Mouse (Mus musculus) neural tube, embryonic 12.5 days (tissue): ENCODE data around the gene Eme2. TPM values are rescaled to one million over a fixed set of nuclear protein-coding genes. Genes with fewer than 3 reads are reported as not detected.

Experiments used
- ATAC-seq: fragments of 200-750 bp; cut with Nextera tagmentation; 2 replicates; pipeline ENCODE4 v1.8.0; 2017; ENCODE audit warnings: low read depth, mild to moderate bottlenecking, moderate TSS enrichment, moderate library complexity; ENCODE audit not compliant: low FRiP score
- H3K27ac ChIP-seq: fragments of 300-500 bp; sonication (generic); 2 replicates; pipeline ENCODE4 v1.5.1; 2016
- H3K27me3 ChIP-seq: fragments of 300-500 bp; sonication (generic); replicated peaks from 2 replicates; pipeline ENCODE4 v1.6.1; 2016; ENCODE audit warnings: mild to moderate bottlenecking
- H3K36me3 ChIP-seq: fragments of 300-500 bp; sonication (generic); 2 replicates; pipeline ENCODE4 v1.6.1; 2016; ENCODE audit warnings: mild to moderate bottlenecking
- H3K4me1 ChIP-seq: fragments of 300-500 bp; sonication (generic); 2 replicates; pipeline ENCODE4 v1.6.1; 2016
- H3K4me2 ChIP-seq: fragments of 300-500 bp; sonication (generic); replicated peaks from 2 replicates; pipeline ENCODE4 v1.6.1; 2016; ENCODE audit warnings: mild to moderate bottlenecking
- H3K4me3 ChIP-seq: fragments of 300-500 bp; sonication (generic); 2 replicates; pipeline ENCODE4 v1.5.1; 2016
- H3K9ac ChIP-seq: fragments of 300-500 bp; sonication (generic); 2 replicates; pipeline ENCODE4 v1.6.1; 2016; ENCODE audit warnings: mild to moderate bottlenecking
- H3K9me3 ChIP-seq: fragments of 300-500 bp; sonication (generic); 2 replicates; pipeline ENCODE4 v1.6.1; 2016; ENCODE audit warnings: mild to moderate bottlenecking
- WGBS: fragments of 180-500 bp; shearing (Covaris S2); methylation state at CpG from one replicate; pipeline ENCODE4 v1.1.7; 2016; 5-methylcytosine and 5-hydroxymethylcytosine counted together
- polyA plus RNA-seq: library from polyadenylated mRNA; unstranded; fragments of >200 nt; fragmentation: Nextera tagmentation; extraction: Ambion mirVana; gene quantifications from 2 replicates; pipeline ENCODE4 v1.2.1, GENCODE M21; 2016

Gene Eme2
- polyA plus RNA-seq, 1 experiment from 2014 or later: 44.5 TPM

DNA sequence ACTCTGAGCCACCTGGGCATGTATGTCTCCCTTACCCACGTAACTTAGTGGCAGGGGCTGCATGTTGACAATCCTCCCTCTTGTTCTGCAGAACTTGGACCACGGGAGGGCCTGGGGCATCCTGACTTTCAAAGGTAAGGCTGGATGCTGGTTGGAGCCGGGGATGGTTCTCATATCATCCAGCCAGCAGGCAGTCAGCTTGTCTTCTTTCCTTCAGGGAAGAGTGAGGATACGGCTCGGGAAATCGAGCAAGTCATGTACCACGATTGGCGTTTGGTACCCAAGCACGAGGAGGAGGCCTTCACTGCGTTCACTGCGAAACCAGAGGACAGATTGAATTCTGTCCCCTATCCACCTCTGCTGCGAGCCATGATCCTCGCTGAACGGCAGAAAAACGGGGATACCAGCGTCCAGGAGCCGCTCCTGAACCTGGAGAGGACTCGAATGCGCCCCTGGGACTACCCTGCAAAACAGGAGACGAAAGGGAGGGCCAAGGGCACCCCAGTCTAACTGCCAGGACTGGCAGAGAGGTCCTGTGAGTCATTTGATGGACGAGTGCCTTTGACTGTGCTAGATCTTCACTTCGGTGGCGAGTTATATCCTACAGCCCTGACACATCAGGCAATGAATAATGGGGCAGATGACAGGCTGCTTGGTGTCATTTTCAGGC is 819 bp upstream of the Eme2 start:
- ATAC-seq: no peak
- H3K9ac ChIP-seq: peak overlapping the region; percentile 87
- peaks cover 69% of the 10 kb centered on the region for H3K36me3 ChIP-seq
- WGBS: 11% methylated on average over 23 of the region's 23 CpGs
- H3K4me3 ChIP-seq: peak overlapping the region; percentile 94
- peak overlapping the region; percentile 99 for H3K4me2 ChIP-seq
- H3K4me1 ChIP-seq: peaks cover 38% of the 10 kb centered on the region
- H3K27me3 ChIP-seq: no peaks in the 10 kb centered on the region
- H3K9me3 ChIP-seq: no peaks in the 10 kb centered on the region
- H3K27ac ChIP-seq: peak overlapping the region; percentile 59; the same call in 1 of the 2 replicates

DNA sequence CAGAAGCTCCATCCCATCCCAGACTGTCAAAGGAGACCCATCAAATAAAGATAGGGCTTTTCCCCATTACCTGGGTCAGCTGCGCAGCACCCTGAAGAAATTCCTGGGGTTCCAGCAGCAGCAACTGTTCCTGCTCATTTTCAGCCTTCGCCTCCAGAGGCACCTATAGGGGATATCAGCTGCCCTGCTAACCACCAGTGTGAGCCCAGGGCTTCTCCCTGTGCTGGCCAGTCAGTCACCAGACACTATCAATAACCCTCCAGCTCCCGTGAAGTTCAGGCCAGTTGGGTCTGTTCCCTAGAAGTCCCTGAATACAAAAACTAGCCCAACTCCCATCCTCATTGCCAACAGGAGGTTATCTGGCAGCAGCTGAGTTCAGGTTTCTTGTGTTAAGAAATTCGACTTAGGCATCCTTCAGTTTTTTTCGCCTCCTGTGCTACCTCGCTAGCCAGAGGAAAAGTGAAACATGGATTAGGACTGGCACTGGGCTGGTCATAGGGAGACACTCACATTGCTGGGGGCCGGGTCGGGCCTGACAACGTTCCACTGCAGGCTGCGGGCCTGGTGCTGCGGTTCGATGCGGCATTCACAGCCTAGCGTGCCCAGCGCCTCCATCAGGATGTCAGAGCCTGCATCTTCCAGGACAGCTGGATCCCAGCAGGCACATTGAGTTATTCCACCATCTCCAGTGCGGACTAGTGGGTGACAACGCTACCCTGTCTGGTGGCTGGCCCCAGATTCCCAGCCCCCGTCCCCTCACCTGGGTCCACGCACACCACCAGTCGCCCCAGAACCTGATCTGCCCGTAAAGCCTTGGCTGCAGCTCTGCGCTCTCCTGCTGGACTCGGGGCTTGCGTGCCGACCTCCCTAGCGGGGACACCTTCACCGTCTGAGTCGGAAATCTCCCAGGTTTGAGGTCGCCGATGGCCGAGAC is 559 bp downstream of the Eme2 start:
- peaks cover 65% of the 10 kb centered on the region for H3K36me3 ChIP-seq

GRCm38 (mm10) chr17:24893276-24893675 is 1.6 kb downstream of the Eme2 start:
- H3K4me3 ChIP-seq: no peak overlapping the region

More for the DNA sequence above, 559 bp downstream of the Eme2 start:
- Histone ChIP-seq H3K4me2 (peak overlapping the region; percentile 99), H3K27ac (peak overlapping the region; percentile 26; the same call in 1 of the 2 replicates), H3K9me3 (no peaks in the 10 kb centered on the region), H3K9ac (peak overlapping the region; percentile 87), H3K4me1 (peaks cover 38% of the 10 kb centered on the region), H3K4me3 (peak overlapping the region; percentile 94), H3K27me3 (no peaks in the 10 kb centered on the region)
- ATAC-seq: 0 out of 2 replicates have a peak, but pooled peaks have one; percentile 14
- WGBS: 12% methylated on average over 31 of the region's 31 CpGs

DNA sequence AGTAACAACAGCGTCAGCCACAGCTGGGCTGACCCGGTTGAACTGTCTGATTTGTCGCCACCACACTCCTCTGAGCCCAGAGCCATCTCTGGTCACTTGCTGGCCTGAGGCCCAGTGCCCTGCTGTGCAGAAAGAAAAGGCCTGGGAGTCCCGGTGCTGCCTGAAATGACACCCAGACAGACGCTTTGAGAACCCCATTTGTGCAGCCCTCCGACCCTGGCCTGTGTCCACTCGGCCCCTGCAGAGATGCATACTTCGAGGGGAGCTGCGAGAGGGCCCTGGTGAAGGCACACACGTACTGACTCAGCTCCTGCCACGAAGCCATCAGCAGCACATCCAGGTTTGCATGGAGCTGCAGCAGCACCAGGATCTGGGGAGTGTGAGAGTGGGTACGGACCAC is 2.1 kb downstream of the Eme2 start:
- no peaks in the 10 kb centered on the region for H3K27me3 ChIP-seq
- no peak overlapping the region for H3K4me3 ChIP-seq
- H3K4me1 ChIP-seq: peaks cover 39% of the 10 kb centered on the region
- ATAC-seq: no peak
- H3K4me2 ChIP-seq: 0 out of 2 replicates have a peak overlapping the region, but pooled peaks have one; percentile 99
- no peak overlapping the region for H3K27ac ChIP-seq
- H3K9me3 ChIP-seq: no peaks in the 10 kb centered on the region
- H3K9ac ChIP-seq: no peak overlapping the region
- peaks cover 54% of the 10 kb centered on the region for H3K36me3 ChIP-seq
- 91% methylated on average over 12 of the region's 12 CpGs for WGBS

More at GRCm38 (mm10) chr17:24893276-24893675, 1.6 kb downstream of the Eme2 start:
- H3K27ac ChIP-seq: no peak overlapping the region
- 0 out of 2 replicates have a peak overlapping the region, but pooled peaks have one; percentile 99 for H3K4me2 ChIP-seq
- H3K27me3 ChIP-seq: no peaks in the 10 kb centered on the region
- 97% methylated on average over 2 of the region's 2 CpGs for WGBS
- H3K9me3 ChIP-seq: no peaks in the 10 kb centered on the region
- H3K4me1 ChIP-seq: peaks cover 38% of the 10 kb centered on the region
- no peak for ATAC-seq
- no peak overlapping the region for H3K9ac ChIP-seq
- peaks cover 58% of the 10 kb centered on the region for H3K36me3 ChIP-seq

- Histone ChIP-seq H3K9ac (no peak overlapping the region), H3K4me1 (peaks cover 35% of the 10 kb centered on the region), H3K36me3 (peaks cover 44% of the 10 kb centered on the region), H3K27me3 (no peaks in the 10 kb centered on the region), H3K4me2 (no peak overlapping the region), H3K4me3 (no peak overlapping the region), H3K9me3 (no peaks in the 10 kb centered on the region), H3K27ac (no peak overlapping the region)
- WGBS: 89% methylated on average over 13 of the region's 13 CpGs
- no peak for ATAC-seq
Measured at GRCm38 (mm10) chr17:24891321-24891720, 3.6 kb downstream of the Eme2 start.

GRCm38 (mm10) chr17:24890151-24891092 is 4.5 kb downstream of the Eme2 start:
- no peak for ATAC-seq
- Histone ChIP-seq H3K27me3 (no peaks in the 10 kb centered on the region), H3K36me3 (peaks cover 44% of the 10 kb centered on the region), H3K4me2 (no peak overlapping the region), H3K4me3 (no peak overlapping the region), H3K4me1 (peaks cover 30% of the 10 kb centered on the region), H3K9me3 (no peaks in the 10 kb centered on the region), H3K9ac (no peak overlapping the region), H3K27ac (no peak overlapping the region)
- 89% methylated on average over 19 of the region's 19 CpGs for WGBS

- Histone ChIP-seq H3K36me3 (peaks cover 50% of the 10 kb centered on the region), H3K27ac (no peak overlapping the region), H3K4me3 (no peak overlapping the region), H3K4me2 (no peak overlapping the region), H3K4me1 (peaks cover 27% of the 10 kb centered on the region), H3K27me3 (no peaks in the 10 kb centered on the region), H3K9me3 (no peaks in the 10 kb centered on the region), H3K9ac (no peak overlapping the region)
- WGBS: 88% methylated on average over 3 of the region's 3 CpGs
- no peak for ATAC-seq
Measured at GRCm38 (mm10) chr17:24888862-24889261, 6.0 kb downstream of the Eme2 start.

- peaks cover 22% of the 10 kb centered on the region for H3K4me1 ChIP-seq
- peak overlapping the region; percentile 97 for H3K4me2 ChIP-seq
- H3K36me3 ChIP-seq: peaks cover 52% of the 10 kb centered on the region
- H3K27me3 ChIP-seq: no peaks in the 10 kb centered on the region
- H3K9ac ChIP-seq: peak overlapping the region; percentile 86
- H3K4me3 ChIP-seq: peak overlapping the region; percentile 89
- no peak overlapping the region for H3K27ac ChIP-seq
- H3K9me3 ChIP-seq: no peaks in the 10 kb centered on the region
- WGBS: 69% methylated on average over 18 of the region's 18 CpGs
- ATAC-seq: no peak
Measured at GRCm38 (mm10) chr17:24887291-24888080, 7.4 kb downstream of the Eme2 start.

- Histone ChIP-seq H3K27ac (no peak overlapping the region), H3K4me2 (peak overlapping the region; percentile 97), H3K4me1 (peaks cover 22% of the 10 kb centered on the region), H3K4me3 (peak overlapping the region; percentile 89), H3K27me3 (no peaks in the 10 kb centered on the region), H3K9me3 (no peaks in the 10 kb centered on the region), H3K36me3 (peaks cover 48% of the 10 kb centered on the region), H3K9ac (peak overlapping the region; percentile 86)
- 2% methylated on average over 18 of the region's 18 CpGs for WGBS
- peak; percentile 61 for ATAC-seq
Measured at GRCm38 (mm10) chr17:24886932-24887271, 8.0 kb downstream of the Eme2 start.

DNA sequence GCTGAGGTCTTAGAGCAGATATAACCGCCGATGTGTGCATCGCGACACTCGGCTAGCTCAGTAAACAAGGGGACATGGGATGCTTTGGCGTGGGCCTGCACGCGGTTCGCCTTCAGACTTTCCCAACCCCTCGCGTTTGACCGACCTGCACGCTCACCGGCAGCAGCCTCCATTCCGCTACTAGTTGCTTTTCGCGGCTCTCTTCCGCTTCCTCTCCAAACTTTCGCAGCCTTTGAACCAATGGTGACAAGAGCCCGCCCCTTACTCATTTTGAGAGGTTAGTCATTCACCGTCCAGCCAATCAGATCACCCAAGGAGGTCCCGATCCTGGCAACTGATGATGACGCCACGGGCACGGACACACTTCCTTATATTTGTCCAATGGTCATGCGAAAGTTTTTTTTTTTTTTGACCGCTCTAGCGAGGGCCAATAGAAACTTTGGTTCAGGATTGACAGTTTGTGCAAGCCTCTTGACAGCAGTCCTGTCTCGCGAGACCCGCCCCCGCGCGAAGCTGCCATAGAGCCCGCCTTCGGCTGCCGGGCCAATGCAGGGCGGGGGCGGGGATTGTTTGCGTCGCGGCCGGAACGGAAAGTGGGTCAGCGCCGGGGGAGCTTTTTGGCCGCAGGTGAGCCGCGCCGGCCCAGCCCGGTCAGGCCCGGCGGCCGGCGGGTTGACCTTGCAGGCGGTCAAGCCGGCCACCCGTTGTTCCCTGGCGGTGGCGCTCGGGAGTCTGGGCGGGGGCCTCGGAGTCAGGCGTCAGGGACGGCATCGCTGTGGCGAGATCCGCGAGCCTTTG is 8.6 kb downstream of the Eme2 start, which contains the start of the genes Nubp2 and Spsb3:
TSS of gene Nubp2 (minus strand) at position 216 of the 798 bp plus-strand sequence.
TSS of gene Spsb3 (plus strand) at position 510 of the 798 bp plus-strand sequence.
- ATAC-seq: peak; percentile 95
- H3K27me3 ChIP-seq: no peaks in the 10 kb centered on the region
- under 1% methylated on average over 69 of the region's 69 CpGs for WGBS
- H3K9ac ChIP-seq: peak within 1 kb of the TSS; percentile 86
- H3K27ac ChIP-seq: peak within 1 kb of the TSS; percentile 64
- no peaks in the 10 kb centered on the region for H3K9me3 ChIP-seq
- peaks cover 22% of the 10 kb centered on the region for H3K4me1 ChIP-seq
- peak within 1 kb of the TSS; percentile 97 for H3K4me2 ChIP-seq
- H3K36me3 ChIP-seq: peaks cover 42% of the 10 kb centered on the region
- H3K4me3 ChIP-seq: peak within 1 kb of the TSS; percentile 89
